Mouse (Mus musculus) liver, embryonic 13.5 days (tissue): Measurements from ENCODE around the gene Tmem216. TPM values are rescaled to one million over a fixed set of nuclear protein-coding genes. Genes with fewer than 3 reads are reported as not detected.

Experiments
- ATAC-seq: fragments of 200-750 bp; cut with Nextera tagmentation; 2 replicates; pipeline ENCODE4 v1.8.0; 2017; ENCODE audit warnings: low read depth, mild to moderate bottlenecking, moderate number of reproducible peaks, moderate library complexity
- DNase-seq: peaks from one replicate; pipeline ENCODE4 v3.0.0; 2022
- H3K27ac ChIP-seq: fragments of 300-500 bp; sonication (generic); 2 replicates; pipeline ENCODE4 v1.5.1; 2015; ENCODE audit warnings: moderate library complexity, mild to moderate bottlenecking, inconsistent platforms
- H3K27me3 ChIP-seq: fragments of 300-500 bp; sonication (generic); 2 replicates; pipeline ENCODE4 v1.6.1; 2015; ENCODE audit warnings: mild to moderate bottlenecking, inconsistent platforms
- H3K36me3 ChIP-seq: fragments of 300-500 bp; sonication (generic); 2 replicates; pipeline ENCODE4 v1.6.1; 2015; ENCODE audit warnings: mild to moderate bottlenecking, inconsistent platforms
- H3K4me1 ChIP-seq: fragments of 300-500 bp; sonication (generic); replicated peaks from 2 replicates; pipeline ENCODE4 v1.6.1; 2015; ENCODE audit warnings: inconsistent platforms
- H3K4me2 ChIP-seq: fragments of 300-500 bp; sonication (generic); 2 replicates; pipeline ENCODE4 v1.6.1; 2015; ENCODE audit warnings: inconsistent platforms, mild to moderate bottlenecking, moderate library complexity
- H3K4me3 ChIP-seq: fragments of 300-500 bp; sonication (generic); replicated peaks from 2 replicates; pipeline ENCODE4 v1.5.1; 2015; ENCODE audit warnings: mild to moderate bottlenecking, inconsistent platforms
- H3K9ac ChIP-seq: fragments of 300-500 bp; sonication (generic); 2 replicates; pipeline ENCODE4 v1.6.1; 2015; ENCODE audit warnings: mild to moderate bottlenecking, inconsistent platforms
- H3K9me3 ChIP-seq: fragments of 300-500 bp; sonication (generic); replicated peaks from 2 replicates; pipeline ENCODE4 v1.6.1; 2016; ENCODE audit warnings: inconsistent platforms
- WGBS: fragments of 180-500 bp; shearing (Covaris S2); methylation state at CpG from one replicate; pipeline ENCODE4 v1.1.7; 2015; ENCODE audit not compliant: insufficient replicate concordance; 5-methylcytosine and 5-hydroxymethylcytosine counted together
- polyA plus RNA-seq: library from polyadenylated mRNA; unstranded; fragments of >200 nt; fragmentation: Nextera tagmentation; extraction: Ambion mirVana; gene quantifications from 2 replicates; pipeline ENCODE4 v1.2.1, GENCODE M21; 2015

The Tmem216 gene
- polyA plus RNA-seq, result 14.9 and 16.9 TPM in 2 replicates

GRCm38 (mm10) chr19:10555624-10556510 is at the start of gene Tmem216:
Tmem216 (minus strand) TSS chr19:10556238.
- H3K4me1 ChIP-seq, result peaks cover 26% of the 10 kb centered on the region
- peak within 1 kb of the TSS; percentile 68 for H3K4me3 ChIP-seq
- peak within 1 kb of the TSS; percentile 66 for H3K27ac ChIP-seq
- whole genome bisulfite sequencing, result 3% methylated on average over 43 of the region's 43 CpGs
- peaks cover 18% of the 10 kb centered on the region for H3K36me3 ChIP-seq
- peak; percentile 79 for DNase-seq
- ATAC-seq, result peak; percentile 100
- no peaks in the 10 kb centered on the region for H3K9me3 ChIP-seq
- H3K27me3 ChIP-seq, result no peaks in the 10 kb centered on the region
- H3K4me2 ChIP-seq, result peak within 1 kb of the TSS; percentile 79
- H3K9ac ChIP-seq, result peak within 1 kb of the TSS; percentile 74

- peak within 1 kb of the TSS; percentile 96 for H3K27ac ChIP-seq
- H3K9ac ChIP-seq, result peak within 1 kb of the TSS; percentile 97
- peaks cover 58% of the 10 kb centered on the region for H3K4me1 ChIP-seq
- no peaks in the 10 kb centered on the region for H3K9me3 ChIP-seq
- WGBS, result under 1% methylated on average over 49 of the region's 49 CpGs
- peak; percentile 99 for DNase-seq
- ATAC-seq, result peak; percentile 96
- H3K4me2 ChIP-seq, result peak within 1 kb of the TSS; percentile 82
- H3K36me3 ChIP-seq, result peaks cover 37% of the 10 kb centered on the region
- H3K27me3 ChIP-seq, result no peaks in the 10 kb centered on the region
- H3K4me3 ChIP-seq, result peak within 1 kb of the TSS; percentile 97
Measured at GRCm38 (mm10) chr19:10605293-10605900, 49.4 kb upstream of the Tmem216 start, which contains the start of the genes Ddb1 and Tkfc. Ddb1 (plus strand) TSS chr19:10605327. Tkfc (minus strand) TSS chr19:10605654.

GRCm38 (mm10) chr19:10604534-10604933 is 48.5 kb upstream of the Tmem216 start:
- no peak for ATAC-seq

GRCm38 (mm10) chr19:10603660-10604523 is 47.9 kb upstream of the Tmem216 start:
- Histone ChIP-seq H3K9me3 (no peaks in the 10 kb centered on the region), H3K4me3 (0 out of 2 replicates have a peak overlapping the region, but pooled peaks have one; percentile 97), H3K4me2 (peak overlapping the region; percentile 82), H3K36me3 (peaks cover 37% of the 10 kb centered on the region), H3K9ac (peak overlapping the region; percentile 82), H3K27ac (peak overlapping the region; percentile 92), H3K27me3 (no peaks in the 10 kb centered on the region), H3K4me1 (peaks cover 58% of the 10 kb centered on the region)
- DNase-seq (no peak), ATAC-seq (no peak)
- WGBS, result 70% methylated on average over 18 of the region's 18 CpGs

More at GRCm38 (mm10) chr19:10604534-10604933, 48.5 kb upstream of the Tmem216 start:
- H3K4me3 ChIP-seq, result peak overlapping the region; percentile 97
- DNase-seq, result no peak
- H3K36me3 ChIP-seq, result peaks cover 37% of the 10 kb centered on the region
- peak overlapping the region; percentile 92 for H3K27ac ChIP-seq
- WGBS, result 44% methylated on average over 3 of the region's 3 CpGs
- H3K9ac ChIP-seq, result peak overlapping the region; percentile 82
- H3K9me3 ChIP-seq, result no peaks in the 10 kb centered on the region
- peaks cover 58% of the 10 kb centered on the region for H3K4me1 ChIP-seq
- H3K27me3 ChIP-seq, result no peaks in the 10 kb centered on the region
- H3K4me2 ChIP-seq, result peak overlapping the region; percentile 82

- Histone ChIP-seq H3K9me3 (no peaks in the 10 kb centered on the region), H3K36me3 (peaks cover 30% of the 10 kb centered on the region), H3K4me3 (peak overlapping the region; percentile 19), H3K4me1 (peaks cover 49% of the 10 kb centered on the region), H3K27me3 (no peaks in the 10 kb centered on the region), H3K9ac (peak overlapping the region; percentile 82), H3K27ac (peak overlapping the region; percentile 92), H3K4me2 (peak overlapping the region; percentile 82)
- DNase-seq, result peak; percentile 72
- ATAC-seq, result no peak
- WGBS, result under 1% methylated on average over 9 of the region's 9 CpGs
Measured at GRCm38 (mm10) chr19:10602787-10603186, 46.7 kb upstream of the Tmem216 start.

GRCm38 (mm10) chr19:10602247-10602769 is 46.3 kb upstream of the Tmem216 start:
- Histone ChIP-seq H3K4me3 (peak overlapping the region; percentile 19), H3K27ac (peak overlapping the region; percentile 78), H3K27me3 (no peaks in the 10 kb centered on the region), H3K36me3 (peaks cover 25% of the 10 kb centered on the region), H3K9me3 (no peaks in the 10 kb centered on the region), H3K9ac (peak overlapping the region; percentile 56), H3K4me2 (peak overlapping the region; percentile 49), H3K4me1 (peaks cover 44% of the 10 kb centered on the region)
- WGBS, result 27% methylated on average over 6 of the region's 6 CpGs
- ATAC-seq, result no peak
- no peak for DNase-seq

- no peak for DNase-seq
- Histone ChIP-seq H3K9ac (no peak overlapping the region), H3K4me2 (no peak overlapping the region), H3K4me1 (peaks cover 31% of the 10 kb centered on the region), H3K36me3 (peaks cover 36% of the 10 kb centered on the region), H3K4me3 (no peak overlapping the region), H3K9me3 (no peaks in the 10 kb centered on the region), H3K27ac (peak overlapping the region; percentile 15; the same call in 1 of the 2 replicates), H3K27me3 (no peaks in the 10 kb centered on the region)
- WGBS, result 84% methylated on average over 2 of the region's 2 CpGs
- ATAC-seq, result no peak
Measured at GRCm38 (mm10) chr19:10599648-10600047, 43.6 kb upstream of the Tmem216 start.

- peaks cover 51% of the 10 kb centered on the region for H3K36me3 ChIP-seq
- no peak overlapping the region for H3K9ac ChIP-seq
- ATAC-seq (no peak), DNase-seq (peak; percentile 15)
- no peak overlapping the region for H3K4me3 ChIP-seq
- H3K27me3 ChIP-seq, result no peaks in the 10 kb centered on the region
- peaks cover 16% of the 10 kb centered on the region for H3K4me1 ChIP-seq
- H3K9me3 ChIP-seq, result no peaks in the 10 kb centered on the region
- H3K27ac ChIP-seq, result no peak overlapping the region
- H3K4me2 ChIP-seq, result no peak overlapping the region
- 24% methylated on average over 3 of the region's 3 CpGs for WGBS
Measured at GRCm38 (mm10) chr19:10598188-10598587, 42.1 kb upstream of the Tmem216 start.

GRCm38 (mm10) chr19:10591659-10592377 is 35.8 kb upstream of the Tmem216 start:
- 77% methylated on average over 6 of the region's 6 CpGs for WGBS
- Histone ChIP-seq H3K36me3 (peaks cover 50% of the 10 kb centered on the region), H3K27ac (peak overlapping the region; percentile 30; the same call in 1 of the 2 replicates), H3K4me3 (no peak overlapping the region), H3K4me2 (no peak overlapping the region), H3K9me3 (no peaks in the 10 kb centered on the region), H3K27me3 (no peaks in the 10 kb centered on the region), H3K4me1 (peaks cover 14% of the 10 kb centered on the region; the same call in 1 of the 2 replicates), H3K9ac (no peak overlapping the region)
- ATAC-seq (peak; percentile 65), DNase-seq (no peak)

GRCm38 (mm10) chr19:10590301-10590700 is 34.3 kb upstream of the Tmem216 start:
- WGBS, result 58% methylated on average over 3 of the region's 3 CpGs
- Histone ChIP-seq H3K36me3 (peaks cover 39% of the 10 kb centered on the region), H3K9me3 (no peaks in the 10 kb centered on the region), H3K4me1 (peaks cover 14% of the 10 kb centered on the region), H3K4me3 (no peak overlapping the region), H3K27ac (peak overlapping the region; percentile 10; the same call in 1 of the 2 replicates), H3K27me3 (no peaks in the 10 kb centered on the region), H3K9ac (no peak overlapping the region), H3K4me2 (no peak overlapping the region)
- no peak for DNase-seq
- ATAC-seq, result no peak
